Mouse (Mus musculus) stomach, postnatal 0 days (tissue): Measurements from ENCODE around the gene Gm21970. TPM values are rescaled to one million over a fixed set of nuclear protein-coding genes. Genes with fewer than 3 reads are reported as not detected.

Experiments used
- ATAC-seq: fragments of 200-750 bp; cut with Nextera tagmentation; 2 replicates; pipeline ENCODE4 v1.8.0; 2017; ENCODE audit not compliant: low FRiP score, low TSS enrichment
- DNase-seq: peaks from one replicate; pipeline ENCODE4 v3.0.0-alpha.2; 2016; ENCODE audit warnings: low spot score
- H3K27ac ChIP-seq: fragments of 300-500 bp; sonication (generic); replicated peaks from 2 replicates; pipeline ENCODE4 v1.5.1; 2014; ENCODE audit warnings: mild to moderate bottlenecking, control low read depth
- H3K27me3 ChIP-seq: fragments of 300-500 bp; sonication (generic); 2 replicates; pipeline ENCODE4 v1.6.1; 2014; ENCODE audit warnings: low read length; ENCODE audit not compliant: control insufficient read depth, insufficient read depth
- H3K36me3 ChIP-seq: fragments of 300-500 bp; sonication (generic); 2 replicates; pipeline ENCODE4 v1.6.1; 2014; ENCODE audit warnings: low read length, mixed read lengths; ENCODE audit not compliant: control insufficient read depth, insufficient read depth
- H3K4me1 ChIP-seq: fragments of 300-500 bp; sonication (generic); replicated peaks from 2 replicates; pipeline ENCODE4 v1.6.1; 2014; ENCODE audit warnings: antibody characterized with exemption; ENCODE audit not compliant: control insufficient read depth, insufficient read depth
- H3K4me2 ChIP-seq: fragments of 300-500 bp; sonication (generic); replicated peaks from 2 replicates; pipeline ENCODE4 v1.6.1; 2014; ENCODE audit warnings: low read depth, mild to moderate bottlenecking, control low read depth, moderate library complexity
- H3K4me3 ChIP-seq: fragments of 300-500 bp; sonication (generic); 2 replicates; pipeline ENCODE4 v1.5.1; 2014; ENCODE audit warnings: low read depth, low read length, control low read depth
- H3K9ac ChIP-seq: fragments of 300-500 bp; sonication (generic); 2 replicates; pipeline ENCODE4 v1.6.1; 2014; ENCODE audit warnings: mild to moderate bottlenecking, low read length, control low read depth, mixed read lengths
- H3K9me3 ChIP-seq: fragments of 300-500 bp; sonication (generic); 2 replicates; pipeline ENCODE4 v1.6.1; 2016; ENCODE audit warnings: low read length; ENCODE audit not compliant: control insufficient read depth
- CTCF ChIP-seq: IDR thresholded peaks from 2 replicates; pipeline ENCODE4 v1.5.1; 2016; ENCODE audit warnings: antibody characterized with exemption, low read depth, mild to moderate bottlenecking, moderate library complexity
- EP300 ChIP-seq: optimal IDR thresholded peaks from 2 replicates; pipeline ENCODE3; 2016; ENCODE audit warnings: antibody characterized with exemption
- WGBS: fragments of 180-500 bp; shearing (Covaris S2); extraction: QIAGEN DNeasy Blood & Tissue Kit; methylation state at CpG from one replicate; pipeline ENCODE4 v1.1.7; 2014; 5-methylcytosine and 5-hydroxymethylcytosine counted together
- polyA plus RNA-seq: library from polyadenylated mRNA; unstranded; fragments of >200 nt; fragmentation: Nextera tagmentation; extraction: Ambion mirVana; gene quantifications from 2 replicates; pipeline ENCODE4 v1.2.1, GENCODE M21; 2015

Gene Gm21970
- polyA plus RNA-seq, result not detected in 2 replicates

DNA sequence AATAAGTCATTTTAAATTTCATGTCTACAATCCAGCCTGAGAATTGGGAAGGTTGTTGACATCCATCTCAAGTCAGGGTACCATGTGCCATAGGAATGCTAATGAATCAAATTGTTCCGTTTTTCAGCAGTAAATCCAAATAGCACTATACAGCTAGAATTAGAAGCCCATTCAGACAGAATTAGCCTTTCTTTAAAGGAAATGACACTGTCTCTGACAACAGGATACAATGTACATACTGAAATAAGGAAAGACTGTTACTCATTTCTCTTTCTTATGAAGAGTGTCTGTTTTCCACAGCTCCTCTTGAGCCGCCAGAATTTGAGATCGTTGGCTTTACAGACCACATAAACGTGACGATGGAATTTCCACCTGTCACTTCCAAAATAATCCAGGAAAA, at the start of gene Gm21970:
TSS of gene Gm21970 (plus strand) at position 301 of the 400 bp plus-strand sequence.
- H3K9me3 ChIP-seq, result no peaks in the 10 kb centered on the region
- no peaks in the 10 kb centered on the region for H3K27me3 ChIP-seq
- H3K4me3 ChIP-seq, result no peak within 1 kb of the TSS
- ATAC-seq, result no peak
- H3K9ac ChIP-seq, result no peak within 1 kb of the TSS
- no peaks in the 10 kb centered on the region for H3K4me1 ChIP-seq
- H3K36me3 ChIP-seq, result peaks cover 13% of the 10 kb centered on the region
- H3K4me2 ChIP-seq, result no peak within 1 kb of the TSS
- WGBS, result 75% methylated on average over 5 of the region's 5 CpGs
- no peak for DNase-seq
- TF ChIP-seq CTCF (no peak), EP300 (no peak)
- no peak within 1 kb of the TSS for H3K27ac ChIP-seq

DNA sequence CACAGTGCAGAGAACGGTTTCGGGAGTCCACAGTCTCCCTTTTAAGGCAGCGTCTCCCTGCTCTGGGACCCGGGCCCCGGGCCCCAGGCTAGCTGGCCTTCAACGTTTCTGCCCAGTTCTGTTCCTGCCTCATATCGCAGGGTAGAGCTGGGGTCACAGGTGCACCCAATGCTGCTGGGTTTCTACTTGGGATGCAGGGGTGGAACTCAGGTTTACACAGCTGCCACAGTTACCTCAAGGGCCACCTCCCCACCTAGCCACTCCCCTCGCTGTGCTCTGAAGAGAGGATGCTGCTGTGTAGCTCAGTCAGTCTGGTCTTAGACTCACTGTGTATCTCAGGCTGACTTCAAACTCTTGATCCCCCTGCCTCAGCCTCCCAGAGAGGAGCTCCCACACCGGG, 45.0 kb upstream of the Gm21970 start:
- no peak overlapping the region for H3K4me3 ChIP-seq
- no peaks in the 10 kb centered on the region for H3K27me3 ChIP-seq
- H3K9me3 ChIP-seq, result no peaks in the 10 kb centered on the region
- H3K4me1 ChIP-seq, result no peaks in the 10 kb centered on the region
- H3K27ac ChIP-seq, result no peak overlapping the region
- TF ChIP-seq CTCF, result no peak
- no peak for TF ChIP-seq EP300
- no peaks in the 10 kb centered on the region for H3K36me3 ChIP-seq
- WGBS, result 66% methylated on average over 9 of the region's 9 CpGs
- DNase-seq (no peak), ATAC-seq (no peak)
- H3K9ac ChIP-seq, result no peak overlapping the region
- no peak overlapping the region for H3K4me2 ChIP-seq

DNA sequence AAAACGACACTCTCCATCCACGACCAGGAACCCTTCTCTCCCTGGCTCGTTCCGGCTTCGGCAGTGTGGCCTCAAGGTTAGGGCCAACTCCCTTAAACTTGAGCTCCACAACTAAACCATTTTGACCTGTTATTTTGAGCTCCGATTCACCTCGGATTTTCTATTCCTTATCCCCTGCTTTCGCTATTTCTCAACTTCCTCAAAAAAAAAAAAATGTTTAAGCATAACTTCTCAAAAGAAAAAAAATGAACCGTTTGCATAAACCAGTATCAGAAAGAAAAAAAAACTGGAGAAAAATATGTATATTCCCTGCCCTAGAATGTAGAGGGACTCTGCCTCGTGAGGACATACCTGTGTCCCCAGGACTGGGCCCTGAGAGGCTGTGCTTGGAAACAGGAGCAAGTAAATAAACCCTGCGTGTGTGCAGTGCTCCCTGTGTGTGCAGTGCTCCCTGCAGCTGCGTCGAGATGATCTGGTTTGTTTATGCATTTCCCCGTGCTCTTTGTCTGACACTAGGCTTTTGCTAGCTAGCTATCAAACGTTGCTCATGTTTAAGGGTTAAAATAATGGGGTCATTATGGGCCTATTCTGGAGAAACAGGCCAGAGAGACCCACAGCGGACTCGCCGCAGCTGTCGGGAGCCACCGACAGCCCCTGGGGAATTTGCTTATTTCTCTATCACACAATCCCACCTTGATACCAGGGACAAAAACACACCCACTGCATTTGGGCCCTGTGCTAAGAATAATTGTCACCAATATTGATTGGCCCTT, 43.8 kb upstream of the Gm21970 start:
- Histone ChIP-seq H3K9me3 (no peaks in the 10 kb centered on the region), H3K4me3 (no peak overlapping the region), H3K27ac (no peak overlapping the region), H3K9ac (no peak overlapping the region), H3K4me2 (no peak overlapping the region), H3K27me3 (no peaks in the 10 kb centered on the region), H3K36me3 (no peaks in the 10 kb centered on the region), H3K4me1 (no peaks in the 10 kb centered on the region)
- TF ChIP-seq EP300 (no peak), CTCF (no peak)
- DNase-seq (no peak), ATAC-seq (no peak)
- WGBS, result 54% methylated on average over 20 of the region's 20 CpGs

DNA sequence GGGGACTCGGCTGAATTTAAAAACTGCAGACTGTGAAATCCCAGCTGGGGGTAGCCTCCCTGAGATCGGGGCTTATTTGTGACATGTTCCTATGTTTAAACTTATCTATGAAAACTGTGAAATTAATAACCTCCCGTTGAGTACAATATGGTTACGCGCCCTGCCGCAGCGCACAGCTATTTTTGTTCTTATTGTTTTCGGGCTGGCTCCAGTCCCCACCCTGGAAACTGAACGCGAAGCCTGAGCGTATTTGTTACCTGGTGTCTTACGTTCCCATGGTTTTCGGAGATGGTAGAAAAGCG, 43.3 kb upstream of the Gm21970 start:
- no peak overlapping the region for H3K27ac ChIP-seq
- no peak overlapping the region for H3K9ac ChIP-seq
- H3K27me3 ChIP-seq, result no peaks in the 10 kb centered on the region
- H3K4me2 ChIP-seq, result no peak overlapping the region
- H3K36me3 ChIP-seq, result no peaks in the 10 kb centered on the region
- ATAC-seq (no peak), DNase-seq (no peak)
- TF ChIP-seq CTCF (no peak), EP300 (no peak)
- no peaks in the 10 kb centered on the region for H3K9me3 ChIP-seq
- no peaks in the 10 kb centered on the region for H3K4me1 ChIP-seq
- H3K4me3 ChIP-seq, result no peak overlapping the region
- 63% methylated on average over 14 of the region's 14 CpGs for WGBS

DNA sequence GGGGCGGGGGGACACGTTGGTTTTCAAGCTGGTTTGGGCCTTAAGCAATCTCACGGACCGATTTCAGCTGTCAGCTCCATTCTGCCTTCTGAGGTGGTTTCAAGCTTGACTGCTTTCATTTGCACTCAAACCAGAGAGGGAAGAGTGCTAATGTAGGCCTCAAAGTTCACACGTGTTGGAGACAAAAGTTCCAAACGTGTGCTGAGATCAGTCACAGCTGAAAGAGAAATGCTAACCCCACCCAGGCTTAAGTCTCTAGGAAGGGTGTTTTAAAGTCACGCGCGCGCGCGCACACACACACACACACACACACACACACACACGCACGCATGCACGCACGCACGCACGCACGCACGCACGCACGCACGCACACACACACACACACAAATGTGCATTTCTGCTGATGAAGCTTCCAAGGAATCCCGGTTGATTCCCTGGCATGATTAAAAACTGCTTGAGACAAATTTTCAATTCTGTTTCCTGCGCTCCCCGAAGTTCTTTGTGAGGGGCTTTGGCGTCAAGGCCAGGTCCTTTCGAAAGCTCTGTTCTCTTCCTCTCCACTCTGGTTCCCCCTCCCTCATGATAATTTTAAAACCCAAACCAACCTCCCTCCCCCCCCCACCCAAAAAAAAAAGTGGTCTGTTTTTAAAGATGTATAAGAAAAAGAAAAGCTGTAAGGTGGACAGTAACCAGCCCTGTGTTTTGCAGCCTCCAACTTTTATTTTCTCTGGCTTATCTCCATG, 42.8 kb upstream of the Gm21970 start:
- Histone ChIP-seq H3K4me2 (no peak overlapping the region), H3K9ac (no peak overlapping the region), H3K9me3 (no peaks in the 10 kb centered on the region), H3K4me1 (no peaks in the 10 kb centered on the region), H3K27ac (no peak overlapping the region), H3K4me3 (no peak overlapping the region), H3K36me3 (no peaks in the 10 kb centered on the region), H3K27me3 (no peaks in the 10 kb centered on the region)
- no peak for TF ChIP-seq EP300
- no peak for TF ChIP-seq CTCF
- WGBS, result 73% methylated on average over 28 of the region's 28 CpGs
- no peak for DNase-seq
- no peak for ATAC-seq

DNA sequence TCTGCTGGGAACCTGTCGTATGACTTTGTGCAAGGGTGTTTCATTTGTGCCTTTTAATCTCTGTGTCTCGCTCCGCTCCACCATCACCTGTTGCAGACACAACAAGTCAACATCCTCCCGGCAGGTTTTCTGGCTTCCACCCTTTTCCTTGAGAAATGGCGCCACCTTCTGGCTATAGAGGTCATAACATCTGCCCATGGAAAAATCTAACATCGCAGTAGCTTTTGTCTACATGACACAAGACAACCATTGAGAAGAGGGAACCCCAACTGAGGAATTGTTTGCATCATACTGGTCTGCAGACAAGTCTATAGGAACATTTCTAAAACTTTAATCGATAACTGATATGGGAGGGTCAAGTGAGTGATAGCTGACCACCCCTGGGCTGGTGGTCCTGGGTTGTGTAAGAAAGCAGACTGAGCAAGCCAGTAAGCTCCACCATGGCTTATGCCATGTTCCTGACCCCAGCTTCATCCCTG, 39.4 kb upstream of the Gm21970 start:
- no peaks in the 10 kb centered on the region for H3K27me3 ChIP-seq
- TF ChIP-seq EP300, result no peak
- peak; percentile 91 for TF ChIP-seq CTCF
- peak; percentile 31 for ATAC-seq
- no peaks in the 10 kb centered on the region for H3K4me1 ChIP-seq
- WGBS, result under 1% methylated on average over 7 of the region's 7 CpGs
- H3K9ac ChIP-seq, result no peak overlapping the region
- H3K9me3 ChIP-seq, result no peaks in the 10 kb centered on the region
- DNase-seq, result peak; percentile 68
- H3K27ac ChIP-seq, result no peak overlapping the region
- H3K4me2 ChIP-seq, result no peak overlapping the region
- no peak overlapping the region for H3K4me3 ChIP-seq
- H3K36me3 ChIP-seq, result no peaks in the 10 kb centered on the region
